Mouse (Mus musculus) liver, embryonic 16.5 days (tissue): ENCODE results near the gene Khdc1b. TPM values are rescaled to one million over a fixed set of nuclear protein-coding genes. Genes with fewer than 3 reads are reported as not detected.
"Not testable (repeated sequence)": the region's sequence is repeated elsewhere in the genome, so short reads cannot be mapped to it uniquely, and the experiment has no call there.

Source experiments
- ATAC-seq: fragments of 200-750 bp; cut with Nextera tagmentation; 2 replicates; pipeline ENCODE4 v1.8.0; 2017; ENCODE audit warnings: low read depth, mild to moderate bottlenecking, moderate number of reproducible peaks, moderate library complexity
- H3K27ac ChIP-seq: fragments of 300-500 bp; sonication (generic); 2 replicates; pipeline ENCODE4 v1.5.1; 2014; ENCODE audit warnings: mild to moderate bottlenecking, low read length
- H3K27me3 ChIP-seq: fragments of 300-500 bp; sonication (generic); 2 replicates; pipeline ENCODE4 v1.6.1; 2014; ENCODE audit warnings: low read depth, low read length, mixed read lengths; ENCODE audit not compliant: control insufficient read depth, insufficient read depth
- H3K36me3 ChIP-seq: fragments of 300-500 bp; sonication (generic); 2 replicates; pipeline ENCODE4 v1.6.1; 2014; ENCODE audit warnings: mild to moderate bottlenecking; ENCODE audit not compliant: control insufficient read depth, insufficient read depth
- H3K4me1 ChIP-seq: fragments of 300-500 bp; sonication (generic); 2 replicates; pipeline ENCODE4 v1.6.1; 2014; ENCODE audit warnings: low read depth, low read length, mixed read lengths; ENCODE audit not compliant: control insufficient read depth
- H3K4me2 ChIP-seq: fragments of 300-500 bp; sonication (generic); 2 replicates; pipeline ENCODE4 v1.6.1; 2014; ENCODE audit warnings: low read depth, low read length, mixed read lengths
- H3K4me3 ChIP-seq: fragments of 300-500 bp; sonication (generic); 2 replicates; pipeline ENCODE4 v1.5.1; 2014; ENCODE audit warnings: low read depth, mild to moderate bottlenecking, low read length
- H3K9ac ChIP-seq: fragments of 300-500 bp; sonication (generic); 2 replicates; pipeline ENCODE4 v1.6.1; 2014; ENCODE audit warnings: low read depth, low read length
- H3K9me3 ChIP-seq: fragments of 300-500 bp; sonication (generic); replicated peaks from 2 replicates; pipeline ENCODE4 v1.6.1; 2016; ENCODE audit warnings: low read length; ENCODE audit not compliant: control insufficient read depth
- WGBS: fragments of 180-500 bp; shearing (Covaris S2); extraction: QIAGEN DNeasy Blood & Tissue Kit; methylation state at CpG from one replicate; pipeline ENCODE4 v1.1.7; 2014; ENCODE audit not compliant: insufficient replicate concordance; 5-methylcytosine and 5-hydroxymethylcytosine counted together
- polyA plus RNA-seq: library from polyadenylated mRNA; unstranded; fragments of >200 nt; fragmentation: Nextera tagmentation; extraction: Ambion mirVana; gene quantifications from 2 replicates; pipeline ENCODE4 v1.2.1, GENCODE M21; 2015

Khdc1b gene
- 0.04 TPM in 1 of 2 replicates, not detected in the other for polyA plus RNA-seq

DNA sequence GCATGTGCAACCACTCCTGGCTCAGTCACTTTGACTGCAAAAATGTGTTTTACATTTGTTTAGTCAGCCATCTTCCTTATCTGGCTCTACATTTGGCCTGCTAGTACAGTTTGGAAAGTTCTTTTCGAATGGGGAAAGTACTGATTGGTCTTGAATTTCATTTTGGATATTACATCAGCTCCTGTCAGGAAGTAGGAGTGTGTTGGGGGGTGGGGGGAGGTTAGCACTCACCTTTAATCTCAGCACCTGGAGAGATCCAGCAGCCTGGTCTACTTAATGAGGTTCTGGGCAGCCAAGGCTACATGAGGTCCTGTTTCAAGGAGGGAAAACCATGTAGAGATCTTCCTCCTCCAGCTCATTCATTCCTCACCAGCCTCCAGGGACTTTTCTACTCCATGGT is at the start of gene Khdc1b:
TSS of gene Khdc1b (plus strand) at position 301 of the 400 bp plus-strand sequence.
- ATAC-seq, result no peak
- Histone ChIP-seq H3K9ac (no peak within 1 kb of the TSS), H3K36me3 (no peaks in the 10 kb centered on the region), H3K4me2 (no peak within 1 kb of the TSS), H3K27ac (no peak within 1 kb of the TSS), H3K9me3 (no peaks in the 10 kb centered on the region), H3K4me3 (no peak within 1 kb of the TSS), H3K27me3 (no peaks in the 10 kb centered on the region), H3K4me1 (no peaks in the 10 kb centered on the region)
- WGBS, result 49% methylated on average over 1 of the region's 1 CpGs

DNA sequence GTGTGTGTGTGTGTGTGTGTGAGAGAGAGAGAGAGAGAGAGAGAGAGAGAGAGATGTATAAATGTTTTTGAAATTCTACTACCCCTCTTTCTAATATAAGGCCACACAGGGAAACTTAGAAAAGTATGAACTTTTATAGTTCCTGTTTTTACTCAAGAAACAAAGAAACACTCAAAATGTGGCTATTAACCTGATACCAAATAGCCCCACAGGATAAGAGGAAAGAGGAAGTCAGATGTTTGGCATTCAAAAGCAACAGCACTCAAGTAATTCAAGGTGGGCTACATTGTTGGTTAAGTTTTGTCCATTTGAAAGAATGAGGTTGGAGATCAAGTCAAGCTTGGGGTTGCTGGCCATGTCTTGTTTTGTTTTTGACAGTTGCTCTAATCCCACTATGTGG is 47.5 kb upstream of the Khdc1b start:
- no peak for ATAC-seq
- no peaks in the 10 kb centered on the region for H3K36me3 ChIP-seq
- no peaks in the 10 kb centered on the region for H3K27me3 ChIP-seq
- no peak overlapping the region for H3K4me2 ChIP-seq
- no peak overlapping the region for H3K27ac ChIP-seq
- no peaks in the 10 kb centered on the region for H3K9me3 ChIP-seq
- no peak overlapping the region for H3K9ac ChIP-seq
- peaks cover 4% of the 10 kb centered on the region; the same call in 1 of the 2 replicates for H3K4me1 ChIP-seq
- no peak overlapping the region for H3K4me3 ChIP-seq

DNA sequence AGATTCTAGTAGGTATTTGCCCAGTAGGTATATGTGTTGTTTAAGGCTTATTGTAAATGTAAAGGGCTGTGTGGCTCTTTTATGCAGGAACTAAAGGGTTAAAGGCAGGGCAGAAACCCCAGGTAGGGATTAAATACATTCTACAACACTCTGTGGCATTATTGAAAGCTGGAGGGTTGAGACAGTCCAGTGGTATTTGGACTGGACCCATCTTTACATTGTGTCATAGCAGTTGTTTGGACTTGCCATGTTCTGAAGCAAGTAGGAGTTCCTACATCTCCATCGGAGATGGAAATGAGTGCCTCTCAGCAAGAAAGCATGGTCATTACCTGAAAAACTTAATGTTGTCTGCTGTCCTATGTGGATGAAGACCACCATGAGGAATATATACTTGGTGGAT is 42.6 kb upstream of the Khdc1b start:
- no peak overlapping the region for H3K4me2 ChIP-seq
- no peaks in the 10 kb centered on the region for H3K36me3 ChIP-seq
- H3K9me3 ChIP-seq, result no peaks in the 10 kb centered on the region
- no peak for ATAC-seq
- H3K27ac ChIP-seq, result no peak overlapping the region
- H3K9ac ChIP-seq, result no peak overlapping the region
- 83% methylated on average over 1 of the region's 1 CpGs for WGBS
- H3K4me3 ChIP-seq, result no peak overlapping the region
- no peaks in the 10 kb centered on the region for H3K27me3 ChIP-seq
- H3K4me1 ChIP-seq, result no peaks in the 10 kb centered on the region

DNA sequence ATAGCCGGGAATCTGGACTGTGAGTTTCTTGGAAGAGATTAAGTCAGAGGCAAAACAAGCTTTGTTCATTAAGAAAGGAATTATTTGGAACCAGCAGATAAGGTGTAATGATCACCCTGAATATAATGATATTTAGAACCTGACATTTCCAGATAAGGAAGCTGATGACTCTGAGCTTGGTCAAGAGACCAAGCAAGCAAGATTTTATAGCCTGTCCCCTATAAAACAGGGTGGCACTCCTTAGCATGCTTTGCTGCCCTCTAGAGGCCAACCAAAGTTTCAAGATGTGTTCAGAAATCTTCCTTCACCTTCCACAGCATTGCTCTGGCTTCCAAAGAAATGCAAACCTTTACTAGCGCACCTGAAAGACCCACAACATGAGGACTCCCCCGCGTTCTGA is 39.1 kb upstream of the Khdc1b start:
- H3K4me2 ChIP-seq, result no peak overlapping the region
- no peak for ATAC-seq
- no peak overlapping the region for H3K27ac ChIP-seq
- no peaks in the 10 kb centered on the region for H3K27me3 ChIP-seq
- no peaks in the 10 kb centered on the region for H3K36me3 ChIP-seq
- no peaks in the 10 kb centered on the region for H3K4me1 ChIP-seq
- 32% methylated on average over 4 of the region's 4 CpGs for WGBS
- no peak overlapping the region for H3K4me3 ChIP-seq
- H3K9me3 ChIP-seq, result no peaks in the 10 kb centered on the region
- no peak overlapping the region for H3K9ac ChIP-seq

DNA sequence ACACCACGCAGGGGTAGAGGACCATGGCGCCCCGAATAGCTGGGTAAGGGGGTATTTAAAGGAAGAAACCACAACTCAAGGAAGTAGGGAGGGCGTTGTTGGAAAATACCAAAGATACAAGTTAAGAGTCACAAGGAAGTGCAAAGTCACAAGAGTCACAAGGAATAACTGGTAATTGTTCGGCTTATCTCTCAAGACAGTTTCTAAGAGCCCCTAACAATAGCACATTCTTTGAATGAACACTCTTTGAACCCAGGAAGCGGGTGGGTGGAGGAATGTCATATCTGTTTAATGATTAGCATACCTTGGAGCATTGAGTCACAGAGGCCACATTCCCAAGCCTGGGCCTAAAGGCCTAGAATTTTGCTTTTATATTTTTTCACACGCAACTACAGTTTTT is 38.6 kb upstream of the Khdc1b start:
- H3K36me3 ChIP-seq, H3K9ac ChIP-seq, H3K4me2 ChIP-seq, H3K4me1 ChIP-seq, H3K4me3 ChIP-seq, H3K27ac ChIP-seq, ATAC-seq, H3K27me3 ChIP-seq, H3K9me3 ChIP-seq: not testable (repeated sequence)
- WGBS, result 62% methylated on average over 7 of the region's 7 CpGs

DNA sequence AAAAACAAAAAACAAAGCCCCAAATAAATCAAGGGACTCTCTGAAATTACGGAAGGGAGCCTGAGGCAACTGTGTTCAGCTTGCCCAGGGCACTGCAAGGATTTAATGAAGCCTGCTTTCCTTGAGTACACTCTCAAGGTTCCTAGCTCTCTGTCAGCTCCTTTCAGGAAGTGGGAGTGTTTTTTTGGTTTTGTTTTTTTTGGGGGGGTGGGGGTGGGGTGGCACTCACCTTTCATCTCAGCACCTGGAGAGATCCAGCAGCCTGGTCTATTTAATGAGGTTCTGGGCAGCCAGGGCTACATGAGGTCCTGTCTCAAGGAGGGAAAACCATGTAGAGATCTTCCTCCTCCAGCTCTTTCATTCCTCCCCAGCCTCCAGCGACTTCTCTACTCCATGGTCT is 34.0 kb upstream of the Khdc1b start, which contains the start of gene Khdc1a:
TSS of gene Khdc1a (plus strand) at position 301 of the 400 bp plus-strand sequence.
- no peaks in the 10 kb centered on the region for H3K36me3 ChIP-seq
- 62% methylated on average over 2 of the region's 2 CpGs for WGBS
- H3K9me3 ChIP-seq, result no peaks in the 10 kb centered on the region
- H3K9ac ChIP-seq, result no peak within 1 kb of the TSS
- no peak within 1 kb of the TSS for H3K27ac ChIP-seq
- H3K27me3 ChIP-seq, result no peaks in the 10 kb centered on the region
- ATAC-seq, result no peak
- no peak within 1 kb of the TSS for H3K4me2 ChIP-seq
- no peaks in the 10 kb centered on the region for H3K4me1 ChIP-seq
- no peak within 1 kb of the TSS for H3K4me3 ChIP-seq

DNA sequence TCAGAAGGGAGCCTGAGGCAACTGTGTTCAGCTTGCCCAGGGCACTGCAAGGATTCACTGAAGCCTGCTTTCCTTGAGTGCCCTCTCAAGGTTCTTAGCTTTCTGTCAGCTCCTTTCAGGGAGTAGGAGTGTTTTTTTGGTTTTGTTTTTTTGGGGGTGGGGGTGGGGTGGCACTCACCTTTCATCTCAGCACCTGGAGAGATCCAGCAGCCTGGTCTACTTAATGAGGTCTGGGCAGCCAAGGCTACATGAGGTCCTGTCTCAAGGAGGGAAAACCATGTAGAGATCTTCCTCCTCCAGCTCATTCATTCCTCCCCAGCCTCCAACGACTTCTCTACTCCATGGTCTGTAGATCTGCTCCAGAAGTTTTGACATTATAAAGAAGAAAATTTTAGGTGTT is 15.3 kb upstream of the Khdc1b start, which contains the start of gene Khdc1c:
TSS of gene Khdc1c (plus strand) at position 301 of the 400 bp plus-strand sequence.
- ATAC-seq, H3K27me3 ChIP-seq, H3K9ac ChIP-seq, H3K9me3 ChIP-seq, H3K4me1 ChIP-seq, H3K4me2 ChIP-seq, H3K27ac ChIP-seq, H3K36me3 ChIP-seq, H3K4me3 ChIP-seq: not testable (repeated sequence)
- 28% methylated on average over 1 of the region's 1 CpGs for WGBS

DNA sequence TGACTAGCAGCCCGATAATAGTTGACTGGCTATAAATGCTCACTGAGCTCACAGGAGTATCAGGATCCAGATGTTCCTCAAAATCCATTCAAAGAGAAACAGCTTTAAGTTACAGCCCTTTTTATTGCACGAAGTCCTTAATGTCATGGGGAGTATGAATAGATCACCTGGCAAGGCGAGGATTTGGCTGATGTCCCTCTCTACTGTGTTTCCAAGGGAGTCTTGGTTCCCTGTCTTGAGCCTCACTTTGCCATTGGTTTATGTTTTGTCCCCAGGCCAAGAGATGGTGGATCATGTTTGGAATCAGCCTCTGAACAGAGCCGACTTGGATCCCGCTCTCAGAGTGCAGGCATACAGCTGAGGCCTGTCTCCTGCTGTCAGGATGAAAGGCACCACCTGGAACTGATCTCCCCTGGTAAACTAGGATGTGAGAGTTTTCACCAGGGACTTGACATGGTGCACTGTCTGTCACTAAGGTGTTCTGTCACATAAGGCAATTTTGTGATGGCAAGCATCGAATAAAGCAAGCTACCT is 7.8 kb downstream of the Khdc1b start:
- WGBS, result 58% methylated on average over 6 of the region's 6 CpGs
- Histone ChIP-seq H3K9me3 (no peaks in the 10 kb centered on the region), H3K27me3 (no peaks in the 10 kb centered on the region), H3K4me1 (no peaks in the 10 kb centered on the region), H3K36me3 (no peaks in the 10 kb centered on the region), H3K27ac (no peak overlapping the region), H3K4me3 (no peak overlapping the region), H3K9ac (no peak overlapping the region), H3K4me2 (no peak overlapping the region)
- no peak for ATAC-seq

DNA sequence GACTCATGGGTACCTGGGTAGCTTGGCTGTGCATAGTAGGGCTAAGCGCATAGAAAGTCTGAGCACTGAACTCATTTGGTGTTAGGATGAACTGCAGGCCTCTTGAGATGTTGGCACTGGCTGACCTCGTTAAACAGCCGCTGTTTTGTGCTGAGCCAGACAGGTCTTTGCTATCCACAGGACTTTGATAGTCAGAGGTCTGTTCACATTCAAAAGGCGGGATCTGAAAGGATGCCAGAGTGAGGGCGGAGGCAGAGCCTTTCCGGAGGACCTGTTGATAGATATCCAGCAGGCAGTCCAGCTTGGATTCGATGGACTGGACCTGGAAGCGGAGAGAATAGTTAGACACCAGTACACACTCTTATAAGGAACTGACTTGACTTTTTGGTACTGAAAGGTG is 19.4 kb downstream of the Khdc1b start:
- no peak overlapping the region for H3K4me2 ChIP-seq
- H3K36me3 ChIP-seq, result no peaks in the 10 kb centered on the region
- no peak overlapping the region for H3K4me3 ChIP-seq
- H3K27ac ChIP-seq, result no peak overlapping the region
- ATAC-seq, result no peak
- H3K27me3 ChIP-seq, result no peaks in the 10 kb centered on the region
- H3K9ac ChIP-seq, result no peak overlapping the region
- H3K4me1 ChIP-seq, result no peaks in the 10 kb centered on the region
- WGBS, result 77% methylated on average over 8 of the region's 8 CpGs
- no peaks in the 10 kb centered on the region for H3K9me3 ChIP-seq
